Mouse (Mus musculus) liver, adult 2 months (tissue): ENCODE data around the gene Ugt1a6b.
"Not testable (repeated sequence)": the region's sequence is repeated elsewhere in the genome, so short reads cannot be mapped to it uniquely, and the experiment has no call there.

Experiments used
- CTCF ChIP-seq: fragments of 200-500 bp; IDR thresholded peaks from 2 replicates; pipeline ENCODE4 v1.5.1; 2011; ENCODE audit warnings: low read depth, low read length, control low read depth
- POLR2A ChIP-seq: fragments of 200-500 bp; IDR thresholded peaks from 2 replicates; pipeline ENCODE4 v1.6.1; 2011; ENCODE audit warnings: low read length, control low read depth; ENCODE audit not compliant: insufficient read depth; ENCODE audit errors: extremely low read depth

GRCm38 (mm10) chr1:88103019-88103418 lies at the start of gene Ugt1a6b:
- TF ChIP-seq POLR2A, CTCF: not testable (repeated sequence)
